Mouse (Mus musculus) CH12.LX (cell line): Measurements from ENCODE around the gene P3h1. TPM values are rescaled to one million over a fixed set of nuclear protein-coding genes. Genes with fewer than 3 reads are reported as not detected.
A peak's percentile ranks its signal among the peaks of the same experiment; 100 is the strongest.

Experiments
- DNase-seq: peaks from one replicate; pipeline ENCODE4 v3.0.0-alpha.2; 2013; ENCODE audit errors: extremely low read depth
- H3K27ac ChIP-seq: 2 replicates; pipeline ENCODE4 v1.5.1; 2012; ENCODE audit warnings: low read depth, mild to moderate bottlenecking, control low read depth, moderate library complexity; ENCODE audit not compliant: insufficient read depth
- H3K27me3 ChIP-seq: replicated peaks from 2 replicates; pipeline ENCODE3; 2012; ENCODE audit warnings: inconsistent platforms
- H3K36me3 ChIP-seq, 2 experiments: replicated peaks in 1 of 2; 2 replicates each; pipeline versions ENCODE3 to v1.6.1; 2012; ENCODE audit warnings: inconsistent platforms in 1 of 2, low read length in 1 of 2, mild to moderate bottlenecking in 1 of 2, mixed read lengths in 1 of 2, moderate library complexity in 1 of 2; ENCODE audit not compliant: control insufficient read depth in 1 of 2, insufficient read depth in 1 of 2
- H3K4me1 ChIP-seq, 2 experiments: 2 replicates each; pipeline ENCODE4 v1.6.1; 2012; ENCODE audit warnings: inconsistent platforms in 1 of 2, moderate library complexity in 1 of 2; ENCODE audit not compliant: insufficient read depth in 2 of 2, control insufficient read depth in 1 of 2
- H3K4me2 ChIP-seq: 2 replicates; pipeline ENCODE4 v1.6.1; 2012; ENCODE audit warnings: low read depth, mild to moderate bottlenecking, control low read depth; ENCODE audit not compliant: poor library complexity, insufficient read depth, severe bottlenecking
- H3K4me3 ChIP-seq, 3 experiments: fragments of 150-350 bp in 1 of 3; sonication (generic) in 1 of 3; replicated peaks in 1 of 3; 2 replicates each; pipeline versions ENCODE3 to v1.5.1; 2011 to 2012; ENCODE audit warnings: low read depth in 2 of 3, low read length in 2 of 3, mild to moderate bottlenecking in 2 of 3, moderate library complexity in 2 of 3, control low read depth in 1 of 3, improper control_type of control experiment in 1 of 3, inconsistent platforms in 1 of 3, mixed read lengths in 1 of 3; ENCODE audit not compliant: poor library complexity in 1 of 3
- H3K79me2 ChIP-seq: replicated peaks from 2 replicates; pipeline ENCODE4 v1.6.1; 2012; ENCODE audit warnings: mild to moderate bottlenecking, moderate library complexity; ENCODE audit not compliant: control insufficient read depth, poor library complexity, insufficient read depth, severe bottlenecking; ENCODE audit errors: extremely low read depth
- H3K9ac ChIP-seq: 2 replicates; pipeline ENCODE4 v1.6.1; 2012; ENCODE audit warnings: low read depth, mild to moderate bottlenecking, control low read depth, moderate library complexity; ENCODE audit not compliant: insufficient read depth
- H3K9me3 ChIP-seq: replicated peaks from 2 replicates; pipeline ENCODE3; 2012; ENCODE audit warnings: low read length, inconsistent platforms, mixed read lengths
- BHLHE40 ChIP-seq: IDR thresholded peaks from 2 replicates; pipeline ENCODE4 v1.6.1; 2011; ENCODE audit warnings: mild to moderate bottlenecking, low read depth, low read length, improper control_type of control experiment
- CHD1 ChIP-seq: IDR thresholded peaks from 2 replicates; pipeline ENCODE4 v1.6.1; 2012; ENCODE audit warnings: low read depth, low read length, improper control_type of control experiment, inconsistent platforms
- CTCF ChIP-seq, 2 experiments: IDR thresholded peaks in 1 of 2; conservative IDR thresholded peaks in 1 of 2; 2 replicates each; pipeline ENCODE4 v1.5.1; 2011 to 2012; ENCODE audit warnings: low read depth in 2 of 2, low read length in 2 of 2, improper control_type of control experiment in 1 of 2, inconsistent platforms in 1 of 2, mild to moderate bottlenecking in 1 of 2, moderate library complexity in 1 of 2
- ELF1 ChIP-seq: IDR thresholded peaks from 2 replicates; pipeline ENCODE4 v1.6.1; 2014; ENCODE audit warnings: low read depth, mild to moderate bottlenecking, inconsistent platforms, low read length, improper control_type of control experiment
- EP300 ChIP-seq: IDR thresholded peaks from 2 replicates; pipeline ENCODE4 v1.6.1; 2011; ENCODE audit warnings: low read length, improper control_type of control experiment
- GABPA ChIP-seq: IDR thresholded peaks from 2 replicates; pipeline ENCODE4 v1.6.1; 2012; ENCODE audit warnings: low read depth, low read length, improper control_type of control experiment, inconsistent platforms; ENCODE audit not compliant: insufficient replicate concordance
- MAZ ChIP-seq: IDR thresholded peaks from 2 replicates; pipeline ENCODE4 v1.6.1; 2012; ENCODE audit warnings: low read depth, mild to moderate bottlenecking, inconsistent platforms, low read length, improper control_type of control experiment, moderate library complexity
- MXI1 ChIP-seq: IDR thresholded peaks from 2 replicates; pipeline ENCODE4 v1.6.1; 2011; ENCODE audit warnings: mild to moderate bottlenecking, low read depth, low read length, improper control_type of control experiment
- POLR2AphosphoS2 ChIP-seq: IDR thresholded peaks from 2 replicates; pipeline ENCODE4 v1.6.1; 2011; ENCODE audit warnings: low read depth, low read length, improper control_type of control experiment
- SIN3A ChIP-seq: IDR thresholded peaks from 2 replicates; pipeline ENCODE4 v1.6.1; 2012; ENCODE audit warnings: low read length, improper control_type of control experiment, inconsistent platforms
- TBP ChIP-seq: conservative IDR thresholded peaks from 2 replicates; pipeline ENCODE4 v1.6.1; 2011; ENCODE audit warnings: low read depth, low read length, improper control_type of control experiment
- USF1 ChIP-seq: IDR thresholded peaks from 2 replicates; pipeline ENCODE4 v1.6.1; 2014; ENCODE audit warnings: low read depth, mild to moderate bottlenecking, inconsistent platforms, low read length, improper control_type of control experiment
- ZC3H11A ChIP-seq: IDR thresholded peaks from 2 replicates; pipeline ENCODE4 v1.6.1; 2012; ENCODE audit warnings: low read depth, mild to moderate bottlenecking, inconsistent platforms, low read length, improper control_type of control experiment
- ZKSCAN1 ChIP-seq: IDR thresholded peaks from 2 replicates; pipeline ENCODE4 v1.6.1; 2012; ENCODE audit warnings: low read depth, inconsistent platforms, low read length, improper control_type of control experiment, borderline replicate concordance
- ZMIZ1 ChIP-seq: IDR thresholded peaks from 2 replicates; pipeline ENCODE4 v1.6.1; 2012; ENCODE audit warnings: low read depth, mild to moderate bottlenecking, inconsistent platforms, low read length, improper control_type of control experiment
- dilution Hi-C: fragments of 300-500 bp; cut with MboI; formaldehyde crosslinking; loops from 2 replicates; pipeline ENCODE4 v1.14.3; 2020; ENCODE audit warnings: low sequenced_read_pairs; ENCODE audit not compliant: extremely low pct_unique_long_range_greater_than_20kb, extremely low pct_ligation_motif_present
- in situ Hi-C: fragments of 300-500 bp; cut with MboI; formaldehyde crosslinking; loops from 3 replicates; pipeline ENCODE4 v1.14.3; 2019; ENCODE audit warnings: low sequenced_read_pairs, low pct_ligation_motif_present, low pct_unique_long_range_greater_than_20kb, mixed read lengths
- polyA plus RNA-seq: library from polyadenylated mRNA; unstranded; fragments of >175 nt; gene quantifications from 2 replicates; pipeline ENCODE4 v1.2.1, GENCODE M21; 2012; ENCODE audit warnings: low read depth; ENCODE audit not compliant: insufficient read length
- total RNA-seq, 2 experiments: library from RNA; depleted of rRNA; stranded (reverse); fragments of 300-350 nt in 1 of 2; fragments of >200 nt in 1 of 2; gene quantifications; 2 replicates each; pipeline ENCODE4 v1.2.3; 2012 to 2014

P3h1 gene
- total and polyA plus RNA-seq, 3 experiments = 14.8 to 31.6 (median 27.1) TPM

DNA sequence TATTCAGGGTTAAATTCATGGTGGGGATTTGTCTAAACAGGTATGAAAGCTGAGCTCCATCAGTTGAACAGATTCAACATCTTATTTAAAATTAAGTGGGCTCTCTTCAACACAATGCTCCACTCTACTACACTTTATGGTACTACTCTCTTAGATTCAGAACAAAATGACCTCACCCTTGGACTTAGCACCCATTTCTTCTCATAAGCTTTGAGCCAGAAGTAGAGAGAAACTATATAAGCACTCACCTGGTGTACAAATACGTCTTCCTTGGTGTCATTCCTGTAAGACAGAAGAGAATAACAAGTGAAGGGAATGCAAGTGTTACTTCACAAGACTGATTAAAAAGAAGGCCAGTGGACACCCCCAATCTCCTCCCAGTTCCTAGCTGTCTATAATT, 52.1 kb downstream of the P3h1 start:
- no peaks in the 10 kb centered on the region for H3K27me3 ChIP-seq

DNA sequence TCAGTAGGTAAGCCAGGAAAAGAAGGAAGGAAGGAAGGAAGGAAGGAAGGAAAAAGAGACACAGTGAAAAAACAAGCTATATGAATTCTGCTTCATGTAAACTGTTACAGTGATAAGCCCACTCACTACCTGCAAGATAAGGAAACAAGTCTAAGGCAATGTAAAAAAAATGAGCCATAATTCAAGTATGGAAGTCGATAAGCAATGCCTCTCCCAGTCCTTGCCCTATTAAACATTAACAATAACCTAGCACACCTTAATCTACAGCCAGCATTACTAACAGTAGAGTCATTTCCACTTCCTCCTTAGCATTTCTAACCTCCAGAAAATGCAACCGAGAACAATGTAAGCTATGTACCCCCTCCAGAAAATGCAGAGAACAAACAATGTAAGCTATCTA, 52.6 kb downstream of the P3h1 start:
- dilution Hi-C loops = no loop called here
- H3K4me2 ChIP-seq = no peak overlapping the region
- no peak overlapping the region for H3K9ac ChIP-seq
- peaks cover 62 to 92% of the 10 kb centered on the region in 2 experiments for H3K36me3 ChIP-seq
- TF ChIP-seq POLR2AphosphoS2 = peak; percentile 49
- TF ChIP-seq MAZ = no peak
- TF ChIP-seq MXI1 = no peak
- TF ChIP-seq ZMIZ1 = no peak
- no peak for TF ChIP-seq SIN3A
- in situ Hi-C loops = no loop called here
- DNase-seq = no peak
- no peaks in the 10 kb centered on the region for H3K27me3 ChIP-seq
- no peak overlapping the region for H3K4me3 ChIP-seq
- H3K79me2 ChIP-seq = peaks cover 84% of the 10 kb centered on the region
- H3K4me1 ChIP-seq = peaks cover 6 to 52% of the 10 kb centered on the region in 2 experiments; a peak in 3 of 4 replicates
- H3K27ac ChIP-seq = no peak overlapping the region
- no peaks in the 10 kb centered on the region for H3K9me3 ChIP-seq

More for the DNA sequence above, 52.1 kb downstream of the P3h1 start:
- no peak for DNase-seq
- Histone ChIP-seq H3K79me2 (peaks cover 80% of the 10 kb centered on the region), H3K4me2 (no peak overlapping the region), H3K4me1 (peaks cover 6 to 47% of the 10 kb centered on the region in 2 experiments; a peak in 3 of 4 replicates), H3K9ac (no peak overlapping the region), H3K9me3 (no peaks in the 10 kb centered on the region), H3K36me3 (peaks cover 65 to 92% of the 10 kb centered on the region in 2 experiments), H3K4me3 (no peak overlapping the region), H3K27ac (no peak overlapping the region)
- in situ Hi-C loops = no loop called here
- dilution Hi-C loops = no loop called here
- TF ChIP-seq BHLHE40 = no peak
- TF ChIP-seq ELF1 = no peak
- no peak for TF ChIP-seq GABPA
- TF ChIP-seq EP300 = no peak
- TF ChIP-seq TBP = no peak
- TF ChIP-seq USF1 = no peak
- TF ChIP-seq ZC3H11A = no peak
- TF ChIP-seq CTCF (conservative IDR thresholded peaks at IDR 0.05 in 1 of 2, IDR thresholded peaks at IDR 0.05 in 1 of 2; ENCODE audit: low read depth in 2 of 2, low read length in 2 of 2) = no peak
- TF ChIP-seq ZKSCAN1 = no peak

DNA sequence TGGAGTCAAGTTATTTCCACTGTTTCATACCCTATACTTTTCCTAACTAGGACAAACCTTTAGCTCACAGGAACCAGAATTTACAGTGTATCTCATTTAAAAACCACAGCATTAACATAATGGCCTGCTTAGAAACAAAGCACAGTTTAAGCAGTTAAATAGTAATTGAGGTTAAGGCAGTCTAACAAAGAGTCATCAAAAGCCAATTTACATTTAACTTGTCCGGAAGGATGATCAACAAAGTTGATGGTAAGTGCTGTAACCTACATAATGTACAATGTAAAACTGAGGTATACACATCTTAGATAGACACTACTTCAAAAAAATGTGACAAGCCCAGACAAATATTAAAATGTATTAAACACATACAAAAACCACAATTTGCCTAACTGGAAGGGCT, 59.2 kb downstream of the P3h1 start:
- Histone ChIP-seq H3K79me2 (peaks cover 71% of the 10 kb centered on the region), H3K36me3 (peaks cover 17 to 55% of the 10 kb centered on the region in 2 experiments), H3K4me2 (peak overlapping the region; percentile 96), H3K4me1 (peaks cover 6 to 51% of the 10 kb centered on the region in 2 experiments; a peak in 3 of 4 replicates), H3K4me3 (peak overlapping the region; percentile 83 to 95 (median 92)), H3K27me3 (no peaks in the 10 kb centered on the region), H3K9ac (peak overlapping the region; percentile 93), H3K27ac (no peak overlapping the region), H3K9me3 (no peaks in the 10 kb centered on the region)
- dilution Hi-C loops = no loop called here
- TF ChIP-seq CHD1 (0 out of 2 replicates have a peak, but pooled peaks have one; percentile 36), BHLHE40 (no peak)
- DNase-seq = no peak
- in situ Hi-C loops = no loop called here
